Mouse (Mus musculus) lung, postnatal 0 days (tissue): ENCODE results near the gene Parp9. TPM values are rescaled to one million over a fixed set of nuclear protein-coding genes. Genes with fewer than 3 reads are reported as not detected.

Source experiments
- ATAC-seq: fragments of 200-750 bp; cut with Nextera tagmentation; 2 replicates; pipeline ENCODE4 v1.8.0; 2017; ENCODE audit warnings: moderate library complexity
- DNase-seq: peaks from one replicate; pipeline ENCODE4 v3.0.0-alpha.2; 2016; ENCODE audit warnings: low spot score
- H3K27ac ChIP-seq: fragments of 300-500 bp; sonication (generic); 2 replicates; pipeline ENCODE4 v1.5.1; 2014; ENCODE audit warnings: antibody characterized with exemption, mild to moderate bottlenecking, low read length, mixed read lengths
- H3K27me3 ChIP-seq: fragments of 300-500 bp; sonication (generic); replicated peaks from 2 replicates; pipeline ENCODE4 v1.6.1; 2014; ENCODE audit warnings: low read length, mixed read lengths; ENCODE audit not compliant: insufficient read depth
- H3K36me3 ChIP-seq: fragments of 300-500 bp; sonication (generic); 2 replicates; pipeline ENCODE4 v1.6.1; 2014; ENCODE audit warnings: low read length, mixed read lengths; ENCODE audit not compliant: insufficient read depth
- H3K4me1 ChIP-seq: fragments of 300-500 bp; sonication (generic); 2 replicates; pipeline ENCODE4 v1.6.1; 2014; ENCODE audit warnings: antibody characterized with exemption, low read depth, low read length, mixed read lengths; ENCODE audit not compliant: insufficient read depth
- H3K4me2 ChIP-seq: fragments of 300-500 bp; sonication (generic); replicated peaks from 2 replicates; pipeline ENCODE4 v1.6.1; 2014; ENCODE audit warnings: low read depth, mild to moderate bottlenecking, low read length, moderate library complexity, mixed read lengths
- H3K4me3 ChIP-seq: fragments of 300-500 bp; sonication (generic); 2 replicates; pipeline ENCODE4 v1.5.1; 2014; ENCODE audit warnings: low read depth, low read length
- H3K9ac ChIP-seq: fragments of 300-500 bp; sonication (generic); replicated peaks from 2 replicates; pipeline ENCODE4 v1.6.1; 2014; ENCODE audit warnings: low read depth, mild to moderate bottlenecking
- H3K9me3 ChIP-seq: fragments of 300-500 bp; sonication (generic); 2 replicates; pipeline ENCODE4 v1.6.1; 2016; ENCODE audit warnings: low read length, mixed read lengths
- CTCF ChIP-seq: IDR thresholded peaks from 2 replicates; pipeline ENCODE4 v1.5.1; 2016; ENCODE audit warnings: antibody characterized with exemption, mild to moderate bottlenecking
- EP300 ChIP-seq: IDR thresholded peaks from 2 replicates; pipeline ENCODE4 v1.6.1; 2016; ENCODE audit warnings: antibody characterized with exemption, mild to moderate bottlenecking, control low read depth
- WGBS: fragments of 180-500 bp; shearing (Covaris S2); extraction: QIAGEN DNeasy Blood & Tissue Kit; methylation state at CpG from one replicate; pipeline ENCODE4 v1.1.7; 2014; 5-methylcytosine and 5-hydroxymethylcytosine counted together
- polyA plus RNA-seq: library from polyadenylated mRNA; unstranded; fragments of >200 nt; fragmentation: Nextera tagmentation; extraction: Ambion mirVana; gene quantifications from 2 replicates; pipeline ENCODE4 v1.2.1, GENCODE M21; 2015

Parp9 gene
- polyA plus RNA-seq, 1 experiment from 2014 or later: 14.2 TPM

DNA sequence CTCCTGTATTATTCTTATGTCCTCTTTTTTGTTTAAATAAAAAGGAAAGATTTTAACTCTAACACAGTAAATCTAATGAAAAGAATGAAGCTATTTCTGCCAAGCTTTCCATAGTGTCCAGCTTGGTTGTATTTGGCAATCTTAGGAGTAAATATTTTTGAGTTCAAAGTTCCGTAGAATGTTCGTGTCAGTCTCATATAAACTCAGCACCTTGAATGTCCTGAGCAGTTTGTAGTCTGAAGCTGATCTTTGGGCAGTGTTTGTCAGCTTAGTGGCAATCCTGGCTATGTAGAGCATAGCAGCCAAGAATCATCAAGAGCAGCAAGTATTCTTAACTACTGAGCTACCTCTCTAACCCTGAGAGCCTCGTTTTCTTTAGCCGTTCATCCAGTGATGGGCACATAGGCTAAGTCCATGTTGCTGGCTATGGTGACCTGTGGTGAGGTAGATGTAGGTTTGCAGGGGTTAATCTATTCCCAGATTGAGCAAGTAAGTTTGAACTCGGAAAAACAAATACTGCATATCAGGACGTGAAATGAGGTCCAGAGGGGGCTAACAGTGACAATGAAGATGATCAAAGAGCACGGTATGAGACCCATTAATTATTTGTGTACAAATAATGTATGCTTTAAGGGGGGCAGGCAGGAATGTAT is 14.6 kb upstream of the Parp9 start:
- no peak for TF ChIP-seq EP300
- TF ChIP-seq CTCF: no peak
- DNase-seq (no peak), ATAC-seq (no peak)
- H3K4me2 ChIP-seq: no peak overlapping the region
- H3K9me3 ChIP-seq: no peaks in the 10 kb centered on the region
- H3K36me3 ChIP-seq: no peaks in the 10 kb centered on the region
- H3K4me3 ChIP-seq: no peak overlapping the region
- WGBS: 64% methylated on average over 7 of the region's 7 CpGs
- no peaks in the 10 kb centered on the region for H3K27me3 ChIP-seq
- no peaks in the 10 kb centered on the region for H3K4me1 ChIP-seq
- no peak overlapping the region for H3K27ac ChIP-seq
- no peak overlapping the region for H3K9ac ChIP-seq

- Histone ChIP-seq H3K4me3 (no peak overlapping the region), H3K36me3 (no peaks in the 10 kb centered on the region), H3K27me3 (no peaks in the 10 kb centered on the region), H3K9me3 (no peaks in the 10 kb centered on the region), H3K9ac (no peak overlapping the region), H3K4me2 (no peak overlapping the region), H3K27ac (no peak overlapping the region), H3K4me1 (no peaks in the 10 kb centered on the region)
- TF ChIP-seq EP300 (no peak), CTCF (no peak)
- no peak for ATAC-seq
- WGBS: 85% methylated on average over 5 of the region's 5 CpGs
- DNase-seq: no peak
Observed at GRCm38 (mm10) chr16:35924341-35924740, 13.9 kb upstream of the Parp9 start.

DNA sequence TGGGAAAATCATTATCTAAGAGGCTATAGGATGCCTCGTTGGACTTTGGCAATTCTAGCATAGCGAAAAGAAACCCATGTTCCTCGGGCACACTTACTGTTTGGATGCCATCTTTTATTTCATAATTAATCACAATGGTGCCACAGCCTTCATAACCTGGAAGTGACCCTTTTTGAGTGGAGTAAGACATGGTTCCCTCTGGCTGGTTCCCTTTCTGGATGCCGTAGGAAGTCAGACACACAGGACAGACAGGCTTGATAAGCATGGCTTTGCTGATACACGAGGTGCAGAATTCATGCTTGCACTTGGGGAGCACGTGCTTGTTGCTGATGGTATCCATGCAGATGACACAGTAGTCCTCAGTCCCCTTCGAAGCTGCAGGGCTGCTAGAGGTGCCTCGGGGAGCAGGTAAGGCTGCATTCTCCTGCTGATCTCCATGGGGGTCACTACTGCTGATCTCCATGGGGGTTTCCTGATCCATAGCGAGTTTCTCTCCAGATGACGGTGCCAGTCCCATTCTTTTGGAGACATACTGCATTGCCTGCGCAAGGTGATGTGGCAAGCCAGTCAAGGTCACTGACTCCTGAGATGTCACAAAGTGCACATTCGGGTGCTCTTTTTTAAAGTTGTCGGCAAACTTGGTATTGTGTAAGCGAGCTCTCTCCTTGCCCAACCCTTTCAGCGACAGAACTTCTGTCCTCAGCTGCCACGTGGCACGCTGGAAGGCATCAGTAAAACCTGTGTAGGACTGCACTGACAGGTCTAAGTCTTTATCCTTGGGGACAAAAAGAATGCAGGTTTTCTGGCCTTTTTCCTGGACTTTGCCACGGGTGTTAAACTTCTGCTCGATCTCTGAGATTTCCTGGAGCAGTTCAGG is 5.9 kb upstream of the Parp9 start:
- ATAC-seq: no peak

GRCm38 (mm10) chr16:35933181-35933580 is 5.1 kb upstream of the Parp9 start:
- no peak overlapping the region for H3K4me2 ChIP-seq
- H3K27ac ChIP-seq: no peak overlapping the region
- no peaks in the 10 kb centered on the region for H3K4me1 ChIP-seq
- H3K27me3 ChIP-seq: no peaks in the 10 kb centered on the region
- ATAC-seq: no peak
- H3K9me3 ChIP-seq: no peaks in the 10 kb centered on the region
- H3K4me3 ChIP-seq: no peak overlapping the region
- no peak for DNase-seq
- 68% methylated on average over 10 of the region's 10 CpGs for WGBS
- H3K9ac ChIP-seq: no peak overlapping the region
- TF ChIP-seq CTCF (no peak), EP300 (no peak)
- 0 out of 2 replicates have a peak, but pooled peaks cover 3% of the 10 kb centered on the region for H3K36me3 ChIP-seq

More for the DNA sequence above, 5.9 kb upstream of the Parp9 start:
- Histone ChIP-seq H3K4me2 (no peak overlapping the region), H3K36me3 (0 out of 2 replicates have a peak, but pooled peaks cover 3% of the 10 kb centered on the region), H3K27me3 (no peaks in the 10 kb centered on the region), H3K9me3 (no peaks in the 10 kb centered on the region), H3K9ac (no peak overlapping the region), H3K4me1 (no peaks in the 10 kb centered on the region), H3K27ac (no peak overlapping the region), H3K4me3 (no peak overlapping the region)
- WGBS: 79% methylated on average over 19 of the region's 19 CpGs
- TF ChIP-seq EP300 (no peak), CTCF (no peak)
- DNase-seq: no peak

GRCm38 (mm10) chr16:35939261-35939660 is 991 bp downstream of the Parp9 start:
- H3K4me1 ChIP-seq: no peaks in the 10 kb centered on the region
- H3K4me2 ChIP-seq: peak overlapping the region; percentile 80
- peak; percentile 73 for DNase-seq
- peak overlapping the region; percentile 67 for H3K4me3 ChIP-seq
- 4% methylated on average over 6 of the region's 6 CpGs for WGBS
- H3K27ac ChIP-seq: peak overlapping the region; percentile 84
- no peaks in the 10 kb centered on the region for H3K9me3 ChIP-seq
- peak overlapping the region; percentile 73 for H3K9ac ChIP-seq
- TF ChIP-seq CTCF (no peak), EP300 (no peak)
- ATAC-seq: peak; percentile 67
- H3K36me3 ChIP-seq: peaks cover 4% of the 10 kb centered on the region; the same call in 1 of the 2 replicates
- no peaks in the 10 kb centered on the region for H3K27me3 ChIP-seq

GRCm38 (mm10) chr16:35939690-35940089 is 1.4 kb downstream of the Parp9 start:
- Histone ChIP-seq H3K4me2 (peak overlapping the region; percentile 80), H3K27ac (peak overlapping the region; percentile 84), H3K36me3 (peaks cover 4% of the 10 kb centered on the region; the same call in 1 of the 2 replicates), H3K9me3 (no peaks in the 10 kb centered on the region), H3K4me3 (peak overlapping the region; percentile 67), H3K9ac (peak overlapping the region; percentile 73; the same call in 1 of the 2 replicates), H3K27me3 (no peaks in the 10 kb centered on the region), H3K4me1 (no peaks in the 10 kb centered on the region)
- WGBS: 6% methylated on average over 9 of the region's 9 CpGs
- ATAC-seq (peak; percentile 89), DNase-seq (peak; percentile 95)
- TF ChIP-seq EP300 (no peak), CTCF (peak; percentile 81)
